Mouse (Mus musculus) lung, postnatal 0 days (tissue): ENCODE measurements around the gene Fam208a.

Experiments used
- CTCF ChIP-seq: IDR thresholded peaks from 2 replicates; pipeline ENCODE4 v1.5.1; 2016; ENCODE audit warnings: antibody characterized with exemption, mild to moderate bottlenecking
- EP300 ChIP-seq: IDR thresholded peaks from 2 replicates; pipeline ENCODE4 v1.6.1; 2016; ENCODE audit warnings: antibody characterized with exemption, mild to moderate bottlenecking, control low read depth

GRCm38 (mm10) chr14:27436116-27436515 is 7.5 kb downstream of the Fam208a start:
- TF ChIP-seq CTCF (no peak), EP300 (no peak)
